Mouse (Mus musculus): ENCODE results near the gene Dnaaf1.

Gene Dnaaf1

DNA sequence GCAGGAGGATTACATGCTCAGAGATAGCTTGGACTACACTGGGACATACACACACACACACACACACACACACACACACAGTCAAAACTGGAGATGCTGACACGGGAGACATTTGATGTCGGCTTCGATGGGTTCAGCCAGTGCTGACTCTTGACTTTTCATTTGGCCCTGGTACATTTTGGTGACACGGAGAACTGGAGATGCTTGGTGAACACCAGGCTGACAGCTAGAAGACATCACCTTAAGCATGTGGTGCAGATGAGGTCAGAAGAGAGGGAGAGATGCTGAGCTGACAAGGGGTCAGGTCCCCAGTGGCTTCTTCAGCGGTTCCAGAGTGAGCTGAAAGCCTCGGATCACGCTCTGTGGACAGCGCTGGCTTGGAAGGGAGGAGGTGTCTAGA, 48.0 kb downstream of the Dnaaf1 start:
- no peak for DNase-seq (ENCODE audit: low spot score in 2 of 2)

DNA sequence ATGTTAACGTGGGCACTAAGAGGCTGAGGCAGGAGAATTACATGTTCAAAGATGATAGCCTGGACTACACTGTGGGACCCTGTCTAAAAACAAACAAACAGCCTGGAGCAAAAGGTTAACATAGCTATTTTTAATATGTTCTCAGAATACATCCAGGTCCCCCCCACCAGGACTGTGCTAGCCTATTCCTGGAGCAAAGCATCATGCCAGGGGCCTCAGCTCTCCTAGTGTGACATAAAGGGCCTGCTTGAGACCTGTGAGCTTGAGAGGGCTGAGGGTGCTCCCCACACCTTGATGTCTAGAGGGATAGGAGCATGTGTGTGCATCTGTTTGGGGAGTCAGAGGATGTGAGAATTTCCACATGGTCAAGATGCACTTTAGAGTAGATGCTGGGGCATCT, 48.7 kb downstream of the Dnaaf1 start:
- DNase-seq (ENCODE audit: low spot score in 2 of 2), result no peak

DNA sequence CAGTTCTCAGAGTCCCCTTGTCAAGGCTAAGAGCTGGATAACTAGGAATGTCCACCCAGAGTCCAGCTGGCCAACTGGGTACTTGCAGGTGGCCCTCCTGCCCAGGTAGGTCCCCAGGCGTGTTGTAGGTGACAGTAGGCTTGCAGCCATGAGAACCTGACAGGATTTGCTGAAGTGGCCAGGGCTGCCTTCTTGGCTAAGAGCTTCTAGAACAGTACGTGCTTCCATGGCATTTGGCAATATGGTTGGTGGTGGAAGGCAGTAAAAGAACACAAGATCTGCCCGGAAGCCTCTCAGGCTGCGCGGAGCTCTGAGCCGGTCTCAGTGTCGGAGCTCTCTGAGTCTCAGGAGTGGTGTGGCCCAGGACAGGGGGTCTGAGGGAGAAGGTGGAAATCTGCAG, 49.9 kb downstream of the Dnaaf1 start:
- DNase-seq (ENCODE audit: low spot score in 2 of 2), result no peak

DNA sequence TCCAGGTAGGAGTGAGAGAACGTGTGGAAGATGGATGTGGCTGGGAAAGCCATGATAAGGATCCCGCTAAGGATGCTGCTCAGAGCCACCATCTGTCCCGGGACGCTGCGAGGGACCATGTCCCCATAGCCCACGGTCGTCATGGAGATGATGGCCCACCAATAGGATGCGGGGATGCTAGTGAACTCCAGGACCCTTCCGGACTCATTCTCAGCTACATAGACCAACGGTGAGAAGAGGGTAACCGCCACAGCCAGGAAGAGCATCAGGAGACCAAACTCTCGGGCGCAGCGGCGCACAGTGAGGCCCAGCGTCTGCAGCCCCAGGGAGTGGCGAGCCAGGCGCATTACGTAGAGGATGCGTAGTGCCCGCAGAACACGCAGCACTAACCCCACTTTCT, 50.8 kb downstream of the Dnaaf1 start:
- no peak for DNase-seq (ENCODE audit: low spot score in 2 of 2)

DNA sequence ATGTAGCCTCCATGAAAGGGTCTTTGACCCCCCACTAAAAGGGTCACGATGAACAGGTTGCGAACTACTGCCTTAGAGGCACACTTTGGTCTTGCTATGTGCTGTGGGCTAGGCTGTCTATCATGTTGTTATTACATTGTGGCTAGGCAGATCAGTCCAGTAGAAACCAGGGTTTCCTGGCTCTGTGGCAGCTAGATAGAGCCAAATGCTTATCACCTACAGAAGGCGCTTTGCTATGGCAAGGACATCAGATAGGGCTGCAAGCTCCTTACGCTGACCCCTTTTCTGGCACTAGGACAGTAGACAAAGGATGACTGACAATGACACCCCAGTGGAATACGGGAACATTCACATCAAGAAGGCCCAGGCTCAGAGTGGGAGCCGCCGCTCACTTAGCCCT, 52.2 kb downstream of the Dnaaf1 start:
- no peak for DNase-seq (ENCODE audit: low spot score in 2 of 2)

DNA sequence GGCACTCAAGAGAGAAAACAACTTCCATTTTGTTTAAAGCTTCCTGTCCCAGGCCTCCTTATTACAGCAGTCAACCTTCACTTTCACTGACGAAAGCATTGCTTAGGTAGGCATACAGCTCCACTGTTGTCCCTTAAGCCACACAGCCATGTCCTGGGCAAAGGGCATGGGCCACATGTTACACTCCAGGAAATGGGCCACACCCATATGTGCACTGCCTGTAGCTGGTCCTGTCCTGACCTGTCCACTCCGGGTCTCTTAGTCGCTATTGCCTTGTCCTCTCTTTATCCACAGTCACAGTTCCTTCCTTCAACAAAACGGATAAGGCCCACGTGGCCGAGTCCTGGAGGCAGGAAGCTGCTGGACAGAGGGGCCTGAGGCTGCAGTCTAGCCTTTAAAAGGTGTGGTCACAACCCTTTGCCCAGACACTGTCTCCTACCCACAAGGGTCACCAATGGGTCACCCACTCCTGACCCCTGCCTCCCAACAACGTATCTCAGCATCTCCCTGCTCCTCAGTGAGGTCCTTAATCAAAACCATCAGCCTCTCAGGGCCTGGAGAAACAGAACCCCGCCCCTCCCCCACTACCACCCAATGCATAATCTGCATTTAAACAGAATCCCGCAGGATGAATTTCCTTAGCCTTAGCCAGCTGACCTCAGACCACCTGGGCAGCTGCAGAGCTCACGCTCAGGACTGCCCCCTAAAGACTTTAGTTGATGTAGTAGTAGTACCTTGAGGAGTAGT, 52.8 kb downstream of the Dnaaf1 start:
- no peak for DNase-seq (ENCODE audit: low spot score in 2 of 2)

DNA sequence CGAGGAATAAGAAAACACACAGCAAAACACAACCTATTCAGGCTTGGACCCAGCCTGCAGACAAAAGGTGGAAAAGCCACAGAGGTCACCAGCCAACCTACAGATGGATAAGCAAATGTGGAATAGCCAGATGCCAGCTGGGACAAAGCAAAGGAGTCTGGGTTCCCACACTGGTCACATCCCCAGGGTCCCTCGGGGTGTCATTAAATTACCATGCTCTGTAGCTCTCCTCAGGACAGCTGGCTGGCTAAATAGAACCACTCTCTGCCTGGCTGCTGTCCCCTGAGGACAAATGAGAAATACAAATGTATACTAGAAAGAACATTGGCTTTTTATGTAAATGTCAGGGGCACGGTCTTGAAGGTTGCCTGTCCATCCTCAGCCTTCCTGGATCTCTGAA, 55.8 kb downstream of the Dnaaf1 start:
- DNase-seq (ENCODE audit: low spot score in 2 of 2), result no peak

DNA sequence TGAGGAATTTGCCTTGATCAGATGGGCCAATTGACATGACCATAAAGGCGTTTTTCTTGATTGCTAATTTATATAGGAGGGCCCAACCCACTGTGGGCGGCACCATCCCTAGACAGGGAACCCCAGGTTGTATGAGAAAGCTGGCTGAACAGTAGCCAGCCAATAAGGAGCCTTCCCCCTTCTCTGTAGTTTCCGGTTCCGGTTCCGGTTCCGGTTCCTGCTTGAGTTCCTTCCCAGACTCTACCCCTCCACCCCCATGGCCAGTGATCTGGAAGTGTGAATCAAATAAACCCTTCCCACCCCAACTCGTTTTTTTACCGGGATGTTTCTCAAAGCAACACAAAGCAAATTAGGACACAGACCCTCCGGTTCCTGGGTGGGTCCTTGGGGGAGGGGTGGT, 57.2 kb downstream of the Dnaaf1 start:
- DNase-seq (ENCODE audit: low spot score in 2 of 2), result no peak

DNA sequence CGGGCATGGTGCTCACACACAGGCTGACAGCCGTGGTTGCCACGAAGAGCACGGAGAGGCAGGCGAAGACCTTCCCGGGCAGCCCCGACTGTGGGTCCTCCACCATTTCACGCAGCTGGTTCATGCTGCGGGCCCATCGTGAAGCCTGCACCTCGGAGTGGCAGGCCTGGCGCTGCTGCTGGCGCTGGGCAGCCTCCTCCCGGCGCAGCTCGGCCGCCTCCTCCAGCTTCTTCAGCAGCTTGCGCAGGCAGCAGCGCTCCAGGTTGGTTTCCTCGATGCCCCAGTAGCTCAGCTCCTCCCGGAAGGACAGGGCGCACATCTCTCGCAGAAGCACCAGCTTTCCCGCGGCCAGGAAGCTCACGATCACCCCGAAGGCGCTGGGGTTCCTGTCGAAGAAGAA, 57.9 kb downstream of the Dnaaf1 start:
- DNase-seq (ENCODE audit: low spot score in 2 of 2), result no peak

DNA sequence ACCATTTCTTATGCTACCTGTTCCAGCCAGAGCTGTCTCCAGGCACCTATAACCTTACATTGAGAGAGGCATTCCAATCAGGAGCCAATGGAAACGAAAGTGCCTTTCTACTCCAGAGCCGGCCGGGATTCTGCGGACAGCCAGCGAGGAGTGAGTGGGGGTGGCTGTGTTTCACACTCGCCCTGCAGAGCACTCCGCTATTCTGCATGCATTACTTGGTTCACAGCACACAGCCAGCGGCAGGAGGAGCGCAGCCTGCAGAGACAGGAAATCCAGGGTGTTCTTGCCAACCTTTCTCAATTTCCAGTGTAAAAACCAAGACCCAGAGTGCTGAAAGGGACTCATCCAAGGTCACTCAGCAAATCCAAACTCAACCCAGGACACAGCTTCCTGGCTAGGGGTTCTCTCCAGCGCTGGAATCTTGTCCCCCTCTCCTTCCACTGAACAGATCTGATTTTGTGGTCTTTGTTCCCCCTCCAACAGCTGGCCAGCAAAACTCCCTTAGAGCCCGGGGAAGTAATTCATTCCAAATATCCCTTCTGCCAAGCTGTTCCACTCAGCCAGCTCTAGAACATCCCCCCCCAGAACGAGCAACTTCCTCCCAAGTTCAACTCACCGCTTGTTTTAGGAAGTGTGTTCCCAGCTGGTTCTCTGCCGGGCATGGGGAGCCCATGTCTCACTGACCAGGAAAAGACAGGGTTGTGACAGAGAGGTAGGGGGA, 59.7 kb downstream of the Dnaaf1 start:
- no peak for DNase-seq (ENCODE audit: low spot score in 2 of 2)

DNA sequence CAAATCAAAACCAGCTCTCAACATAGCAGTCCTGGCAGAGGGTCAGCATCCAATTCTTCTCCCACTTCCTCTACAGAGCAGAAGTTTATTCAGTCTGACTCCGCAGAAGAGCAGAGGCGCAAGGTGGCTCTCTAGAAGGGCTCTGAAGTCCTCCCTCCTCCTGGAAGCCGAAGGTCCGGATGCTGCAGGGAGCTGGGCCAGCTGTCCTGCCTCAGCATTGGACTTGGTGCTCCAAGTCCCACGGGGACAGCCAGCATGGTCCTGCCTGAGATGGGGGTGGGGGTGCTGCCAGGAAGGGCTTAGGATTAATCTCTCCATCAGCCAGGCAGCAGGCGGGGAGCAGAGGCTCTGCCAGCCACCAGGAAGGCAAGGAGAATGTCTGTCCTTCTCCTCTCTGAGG, 60.3 kb downstream of the Dnaaf1 start, which contains the start of gene Kcng4:
Gene Kcng4 (minus strand): TSS at position 303 of the 400 bp plus-strand sequence.
- no peak for DNase-seq (ENCODE audit: low spot score in 2 of 2)

DNA sequence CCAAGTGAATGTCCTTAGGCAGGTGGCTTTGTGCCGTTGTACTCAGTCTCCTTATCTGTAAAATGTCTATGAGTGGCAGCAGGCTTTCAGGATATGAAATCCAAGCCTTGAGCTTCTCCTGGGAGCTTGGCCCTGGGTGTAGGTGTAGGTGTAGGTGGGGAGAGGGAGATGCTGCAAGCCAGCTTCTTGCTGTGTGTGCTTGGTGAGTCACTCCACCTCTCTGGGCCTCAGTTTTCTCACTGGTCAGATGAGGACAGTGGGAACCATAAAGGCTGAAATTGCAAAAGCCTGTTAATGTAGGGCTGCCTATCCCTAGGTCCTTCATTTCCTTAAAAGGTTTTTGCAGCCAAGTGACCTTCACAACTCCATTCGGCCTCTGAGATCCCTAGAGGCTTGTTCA, 60.9 kb downstream of the Dnaaf1 start:
- no peak for DNase-seq (ENCODE audit: low spot score in 2 of 2)

DNA sequence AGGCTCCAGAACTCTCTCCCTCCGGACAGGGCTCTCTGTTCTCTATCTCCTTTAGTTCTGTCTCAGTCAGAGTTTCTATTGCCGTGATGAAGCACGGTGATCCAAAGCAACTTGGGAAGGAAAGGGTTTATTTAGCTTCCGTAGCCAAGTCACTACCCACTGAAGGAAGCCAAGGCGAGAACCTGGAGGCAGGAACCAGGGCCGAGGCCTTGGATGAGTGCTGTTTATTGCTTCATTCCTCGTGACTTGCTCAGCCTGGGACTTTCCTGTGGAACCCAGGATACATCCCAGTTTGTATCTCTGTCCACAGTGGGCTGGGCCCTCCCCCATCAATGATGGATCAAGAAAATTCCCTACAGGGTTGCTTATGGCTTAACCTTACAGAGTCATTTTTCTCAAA, 61.7 kb downstream of the Dnaaf1 start:
- DNase-seq (ENCODE audit: low spot score in 2 of 2), result no peak

DNA sequence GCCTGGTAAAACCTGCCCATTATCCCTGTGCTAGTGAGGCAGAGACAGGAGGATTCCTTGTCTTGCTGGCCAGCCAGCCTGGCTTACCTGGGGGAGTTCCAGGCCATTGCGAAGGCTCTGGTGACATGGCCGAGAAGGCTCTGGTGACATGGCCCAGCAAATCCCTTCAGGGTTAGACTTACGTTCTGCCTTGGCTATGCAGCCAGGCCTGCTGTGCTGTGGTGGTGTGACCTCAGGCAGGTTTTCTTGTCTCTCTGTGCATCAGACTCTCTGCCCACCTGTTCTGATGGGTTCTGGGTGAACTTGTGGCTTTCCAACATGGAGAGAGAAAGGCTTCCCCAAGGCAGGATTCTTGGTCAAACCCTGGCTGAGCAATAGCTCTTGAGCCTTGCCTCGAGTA, 62.3 kb downstream of the Dnaaf1 start:
- no peak for DNase-seq (ENCODE audit: low spot score in 2 of 2)

DNA sequence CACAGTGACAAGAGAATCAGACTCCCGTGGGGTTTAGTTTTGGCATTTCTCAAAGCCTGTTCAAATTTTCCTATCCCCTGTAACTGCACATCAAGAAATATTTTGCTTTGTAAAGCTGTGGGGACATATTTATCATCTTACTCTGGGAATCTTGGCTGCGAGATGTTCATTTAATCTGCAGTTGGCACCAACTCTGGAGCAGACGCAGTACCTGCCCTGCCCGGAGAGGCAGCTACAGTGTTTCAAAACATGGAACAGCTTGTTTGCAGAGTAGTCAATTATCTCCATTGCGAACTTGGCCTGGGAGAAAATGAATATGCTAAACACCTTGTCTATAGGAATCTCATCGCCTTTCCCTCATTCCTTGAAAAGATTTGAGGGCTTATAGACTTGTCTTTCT, 63.2 kb downstream of the Dnaaf1 start:
- no peak for DNase-seq (ENCODE audit: low spot score in 2 of 2)

DNA sequence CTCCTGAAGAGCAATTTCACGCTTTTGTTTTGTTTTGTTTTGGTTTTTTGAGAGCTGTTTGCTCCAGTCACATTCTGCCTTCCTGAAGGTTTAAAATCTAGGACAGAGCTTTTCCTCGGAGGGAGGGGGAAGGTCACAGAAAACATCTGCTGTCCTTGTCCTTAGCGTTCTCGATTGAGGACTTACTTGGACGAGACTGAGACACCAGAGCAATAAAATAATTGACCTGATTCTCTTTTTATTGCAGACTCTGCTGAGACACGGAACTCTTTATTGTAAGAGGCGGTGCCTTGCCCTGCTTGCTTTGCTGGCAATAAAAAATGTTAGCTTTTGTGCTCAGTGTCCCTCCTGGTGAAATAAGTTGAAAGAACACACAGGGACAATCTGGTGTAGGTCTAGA, 64.8 kb downstream of the Dnaaf1 start:
- DNase-seq (ENCODE audit: low spot score in 2 of 2), result no peak

DNA sequence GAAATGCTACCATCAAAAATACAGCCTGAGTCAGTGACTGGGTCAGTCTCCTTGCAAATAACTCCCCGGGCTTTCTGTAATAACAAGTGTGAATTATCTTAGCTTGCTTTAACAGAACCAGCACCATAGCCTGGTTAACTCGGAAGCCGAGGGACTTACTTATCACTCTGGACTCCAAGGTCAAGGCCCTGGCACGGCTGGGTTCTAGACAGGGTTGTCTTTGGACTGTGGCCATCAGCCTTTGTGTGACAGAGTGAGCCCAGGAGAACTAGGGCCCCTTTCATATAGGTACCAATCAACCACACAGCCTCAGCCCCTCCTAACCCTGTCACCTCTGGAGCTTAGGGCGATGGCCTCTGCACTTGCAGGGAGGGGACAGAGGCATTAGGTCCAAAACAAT, 66.0 kb downstream of the Dnaaf1 start:
- DNase-seq (ENCODE audit: low spot score in 2 of 2), result no peak

DNA sequence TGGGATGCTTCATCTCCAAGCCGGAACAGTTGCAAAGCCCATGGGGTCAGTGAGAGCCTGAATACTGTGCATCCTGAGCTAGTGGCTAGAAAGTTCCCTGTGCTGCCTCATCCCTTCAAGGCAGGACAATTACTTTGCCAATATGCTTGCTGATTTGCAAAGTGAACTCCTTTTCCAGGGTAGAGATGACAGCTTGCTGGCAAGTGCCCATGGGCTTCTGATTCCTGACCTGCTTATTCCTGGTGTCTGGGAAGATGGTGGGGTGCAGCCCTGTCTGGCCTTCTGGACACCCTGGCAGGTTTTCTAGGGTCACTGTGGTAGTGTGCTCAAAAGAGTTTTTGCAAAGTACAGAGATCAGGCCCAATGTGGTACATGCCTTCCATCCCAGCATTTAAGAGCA, 67.9 kb downstream of the Dnaaf1 start:
- no peak for DNase-seq (ENCODE audit: low spot score in 2 of 2)

DNA sequence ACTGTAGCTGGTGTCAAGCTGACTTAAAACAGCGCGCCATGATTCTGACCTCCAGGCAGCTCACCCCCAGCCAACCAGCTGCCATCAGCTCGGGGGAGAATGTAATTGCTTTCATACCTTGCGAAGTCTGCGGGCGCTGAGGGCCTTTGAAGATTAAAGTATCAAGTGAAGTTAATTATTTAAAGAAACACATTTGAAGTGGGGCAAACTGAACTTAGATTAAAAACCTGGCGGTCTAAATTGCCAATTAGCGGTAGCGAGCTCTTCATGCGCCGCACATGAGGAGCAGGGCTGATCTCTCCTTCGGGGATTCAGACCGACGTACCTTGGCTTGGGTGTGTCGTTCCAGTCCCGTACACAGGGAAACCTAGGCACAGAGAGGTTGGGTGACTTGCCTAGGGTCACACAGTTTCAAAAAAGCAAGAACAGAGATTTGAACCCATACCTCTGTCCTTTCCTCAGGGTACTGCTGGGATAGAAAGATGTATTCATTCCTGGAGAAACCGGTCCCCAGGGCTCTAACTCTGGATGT, 69.5 kb downstream of the Dnaaf1 start:
- no peak for DNase-seq (ENCODE audit: low spot score in 2 of 2)

DNA sequence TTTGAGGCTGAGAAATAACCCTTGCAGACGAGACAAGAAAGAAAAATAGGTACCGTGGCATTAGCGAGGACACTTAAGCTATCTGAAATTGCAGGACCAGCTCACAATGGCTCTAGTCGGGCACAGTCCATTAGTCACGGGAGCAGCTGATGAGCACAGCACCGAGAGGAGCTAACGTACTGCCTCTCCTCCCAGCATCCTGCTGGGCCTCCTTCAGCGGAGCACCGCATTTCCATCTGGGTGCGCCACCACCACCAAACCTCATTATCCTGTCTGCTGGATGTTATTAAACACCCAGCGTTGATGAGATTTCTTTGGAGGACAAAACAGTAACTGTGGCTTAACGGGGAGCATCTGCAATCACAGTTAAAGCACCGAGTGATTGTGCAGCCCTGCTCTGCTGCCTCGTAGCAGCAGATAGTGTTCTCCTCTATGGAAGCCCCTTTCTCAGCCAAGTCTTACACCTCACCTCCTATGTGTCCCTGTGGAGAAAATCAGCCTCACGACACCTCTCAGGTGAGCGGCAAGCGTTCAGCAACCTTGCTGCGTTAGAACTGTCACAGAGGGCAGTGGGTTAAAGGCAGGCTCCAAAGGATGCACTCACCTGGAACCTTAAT, 70.1 kb downstream of the Dnaaf1 start:
- DNase-seq (ENCODE audit: low spot score in 2 of 2), result no peak

DNA sequence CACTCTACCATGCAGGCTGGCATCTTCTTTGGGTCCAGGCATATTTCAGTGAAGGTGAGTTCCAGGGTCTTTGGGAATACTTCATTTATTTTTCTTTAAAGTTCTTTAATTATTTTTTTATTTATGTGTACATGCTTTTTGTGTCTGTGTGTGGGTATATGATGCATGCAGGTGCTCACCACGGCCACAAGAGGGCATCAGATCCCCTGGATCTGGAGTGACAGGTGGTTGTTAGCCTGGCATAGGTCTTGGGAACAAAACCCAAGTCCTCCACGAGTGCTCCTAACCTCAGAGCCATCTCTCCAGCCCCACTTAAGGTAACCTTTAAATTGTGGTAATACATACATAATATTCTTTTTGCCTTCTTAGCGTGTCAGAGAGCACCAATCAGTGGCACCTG, 71.2 kb downstream of the Dnaaf1 start:
- DNase-seq (ENCODE audit: low spot score in 2 of 2), result no peak

DNA sequence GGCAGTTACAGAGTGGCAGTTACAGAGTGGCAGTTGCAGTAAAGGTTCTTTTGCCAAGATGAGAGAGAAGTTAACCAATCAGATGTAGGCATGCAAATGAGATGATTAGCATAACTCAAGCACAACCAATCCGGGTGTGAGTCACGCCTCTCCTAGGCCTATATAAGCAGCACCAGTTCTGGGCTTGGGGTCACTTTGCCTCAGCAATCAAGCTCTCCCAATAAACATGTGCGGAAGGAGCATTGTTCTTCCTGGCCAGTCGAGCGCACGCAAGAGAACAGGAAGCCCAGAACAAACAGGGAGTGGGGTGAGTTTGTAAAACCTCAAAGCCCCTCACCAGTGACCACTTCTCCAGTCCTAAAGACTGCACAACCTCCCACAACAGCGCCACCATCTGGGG, 71.8 kb downstream of the Dnaaf1 start:
- DNase-seq (ENCODE audit: low spot score in 2 of 2), result no peak
